Mouse (Mus musculus) Patski (cell line): ENCODE measurements around the gene Barhl2. TPM values are rescaled to one million over a fixed set of nuclear protein-coding genes. Genes with fewer than 3 reads are reported as not detected.

Experiments used
- ATAC-seq: fragments of 100-300 bp; one replicate; pipeline ENCODE4 v1.8.0; 2021
- CTCF ChIA-PET: fragments of 350-600 bp; sonication (Branson Sonifier 250); formaldehyde crosslinking; loops from one replicate; lab custom pipeline; 2022; ENCODE audit warnings: inconsistent platforms; lab: Charles Lee
- POLR2A ChIA-PET: fragments of 350-600 bp; sonication (Branson Sonifier 250); formaldehyde crosslinking; loops from one replicate; lab custom pipeline; 2022; ENCODE audit warnings: antibody characterized with exemption, inconsistent platforms; lab: Charles Lee
- DNase-seq: peaks from one replicate; pipeline ENCODE4 v3.0.0-alpha.2; 2011; ENCODE audit warnings: low read depth, low spot score
- H3K27me3 ChIP-seq: fragments of 371-371 bp; one replicate; pipeline ENCODE4 v1.5.1; 2021
- CTCF ChIP-seq: fragments of 100-300 bp; IDR thresholded peaks from one replicate; pipeline ENCODE4 v1.5.1; 2021
- in situ Hi-C: fragments of 300-500 bp; cut with MboI; formaldehyde crosslinking; loops from 3 replicates; pipeline ENCODE4 v1.11.1; 2018; ENCODE audit warnings: low pct_unique_long_range_greater_than_20kb, mixed read lengths
- polyA plus RNA-seq: library from polyadenylated mRNA; unstranded; gene quantifications from one replicate; pipeline ENCODE4 v1.2.3, GENCODE M21; 2021

Gene Barhl2
- polyA plus RNA-seq, 1 experiment from 2014 or later = not detected

- TF ChIP-seq CTCF = no peak
- POLR2A ChIA-PET = no interaction called here
- CTCF ChIA-PET = no interaction called here
- DNase-seq = no peak
- in situ Hi-C loops = no loop called here
- peaks cover 86% of the 10 kb centered on the region for H3K27me3 ChIP-seq
- no peak for ATAC-seq
Measured at GRCm38 (mm10) chr5:106455106-106455920, 2.7 kb downstream of the Barhl2 start.

- ChIA-PET CTCF (no interaction called here), POLR2A (no interaction called here)
- no peak for TF ChIP-seq CTCF
- DNase-seq (no peak), ATAC-seq (no peak)
- in situ Hi-C loops = no loop called here
- peaks cover 86% of the 10 kb centered on the region for H3K27me3 ChIP-seq
Measured at GRCm38 (mm10) chr5:106454411-106455105, 3.4 kb downstream of the Barhl2 start.

DNA sequence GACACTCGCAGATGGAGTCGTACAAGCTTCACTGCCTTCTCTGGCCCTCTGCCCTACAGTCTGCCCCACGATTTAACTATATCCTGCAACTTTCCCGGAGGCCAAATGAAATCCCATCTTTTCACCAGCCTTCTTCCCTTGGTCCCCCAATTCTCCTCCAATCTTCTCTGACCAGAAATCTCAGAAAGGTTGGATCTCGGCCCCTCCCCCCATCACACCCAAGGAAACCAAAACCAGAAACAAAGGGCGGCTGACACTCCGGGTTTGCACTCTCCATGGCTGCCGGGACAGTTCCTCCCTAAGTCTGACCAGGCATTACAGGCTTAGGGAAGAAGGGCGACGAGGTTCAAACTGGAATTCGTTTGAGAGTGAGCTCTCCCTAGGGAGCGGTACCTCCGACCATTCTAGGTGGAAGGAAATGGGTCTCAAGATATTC is 4.1 kb downstream of the Barhl2 start:
- CTCF ChIA-PET = no interaction called here
- no peak for TF ChIP-seq CTCF
- POLR2A ChIA-PET = no interaction called here
- no peak for DNase-seq
- ATAC-seq = no peak
- in situ Hi-C loops = no loop called here
- peaks cover 85% of the 10 kb centered on the region for H3K27me3 ChIP-seq

DNA sequence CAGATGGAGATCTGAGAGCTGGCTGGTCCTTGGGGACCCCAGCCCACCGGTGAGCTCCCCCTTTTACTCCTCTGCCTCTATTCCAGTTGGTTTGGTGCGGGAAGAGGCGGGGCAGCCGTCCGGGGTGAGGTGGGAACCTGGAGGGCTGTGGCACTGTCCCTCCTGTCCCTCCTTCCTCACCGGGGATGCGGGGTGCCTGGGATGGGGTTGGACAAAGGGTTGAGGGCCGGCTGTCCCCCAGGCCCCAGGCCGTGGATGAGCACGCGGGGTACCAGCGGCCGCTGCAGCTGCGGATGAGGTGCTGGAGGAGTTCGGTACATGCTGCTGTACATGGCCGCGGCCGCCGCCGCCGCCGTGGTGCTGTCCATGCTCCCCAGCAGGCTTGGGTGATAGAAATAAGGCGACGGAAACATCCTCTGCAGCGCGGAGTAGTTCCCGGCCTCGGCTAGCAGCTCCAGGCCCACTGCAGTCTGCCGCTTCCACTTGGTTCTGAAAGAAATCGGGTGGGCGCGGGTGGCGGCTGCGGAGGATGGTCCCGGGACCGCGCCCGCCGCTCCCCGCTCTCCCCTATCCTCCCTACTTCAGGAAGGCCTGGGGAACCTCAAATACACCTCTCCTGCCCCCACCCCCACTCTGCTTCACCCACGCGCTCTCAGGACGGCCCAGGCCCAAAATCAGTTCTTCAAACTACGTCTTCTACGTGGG is 4.6 kb downstream of the Barhl2 start:
- POLR2A ChIA-PET = no interaction called here
- DNase-seq = no peak
- TF ChIP-seq CTCF = no peak
- ATAC-seq = peak; percentile 23
- peaks cover 86% of the 10 kb centered on the region for H3K27me3 ChIP-seq
- CTCF ChIA-PET = no interaction called here
- in situ Hi-C loops = no loop called here

DNA sequence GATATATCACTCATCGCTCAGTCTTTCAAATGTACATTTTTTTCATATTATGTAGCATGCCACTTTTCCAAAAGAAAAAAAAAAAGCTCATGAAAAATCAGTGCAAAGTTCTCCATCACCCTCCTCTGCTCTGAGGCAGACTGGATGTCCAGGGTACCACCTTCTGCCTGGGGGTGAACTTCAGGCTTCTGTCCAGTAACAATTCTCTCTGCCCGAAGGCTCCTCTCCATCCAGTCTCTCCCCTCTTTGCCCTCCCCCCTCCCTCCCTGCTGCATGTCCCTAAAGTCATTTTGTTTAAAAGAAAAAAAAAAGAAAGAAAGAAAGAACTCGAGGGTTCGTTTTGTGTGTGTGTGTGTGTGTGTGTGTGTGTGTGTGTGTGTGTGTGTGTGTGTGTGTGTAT is 5.3 kb downstream of the Barhl2 start:
- DNase-seq = no peak
- no peak for ATAC-seq
- no peak for TF ChIP-seq CTCF
- CTCF ChIA-PET = no interaction called here
- H3K27me3 ChIP-seq = peaks cover 89% of the 10 kb centered on the region
- POLR2A ChIA-PET = no interaction called here
- in situ Hi-C loops = no loop called here

DNA sequence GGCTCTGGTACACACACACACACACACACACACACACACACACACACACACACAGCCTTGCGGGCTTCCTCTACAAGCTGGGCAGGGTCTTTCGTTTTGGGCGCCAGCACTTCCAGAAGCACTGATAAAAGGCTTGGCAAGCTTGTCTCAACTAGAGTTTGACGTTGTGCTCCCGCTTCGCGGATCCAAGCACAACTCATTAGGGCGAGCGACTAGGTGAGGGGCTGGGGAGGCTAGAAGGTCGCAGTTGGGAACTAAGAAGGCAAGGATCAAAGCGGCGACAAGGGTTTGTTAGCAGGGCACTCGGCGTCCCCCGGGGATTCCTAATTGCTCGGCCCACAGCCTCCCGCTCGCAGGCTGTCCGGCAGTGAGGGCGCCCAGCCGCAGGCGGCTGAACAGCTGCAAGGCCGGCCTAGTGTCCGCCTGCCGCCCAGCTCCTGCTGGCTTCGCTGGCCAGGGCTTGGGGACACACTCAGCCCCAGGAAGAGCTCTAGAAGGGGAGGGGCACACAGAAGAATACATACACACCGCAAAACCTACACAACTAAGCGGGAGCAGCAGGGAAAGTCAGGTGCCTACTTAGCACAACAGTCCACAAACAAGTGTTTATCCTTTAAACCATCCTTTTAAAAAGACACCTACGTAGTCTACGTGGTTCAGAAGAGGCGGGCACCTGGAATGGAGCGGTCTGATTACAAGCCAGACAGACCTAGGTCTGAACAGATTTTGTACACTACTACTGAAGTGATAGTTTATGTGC is 6.1 kb downstream of the Barhl2 start:
- ATAC-seq = no peak
- POLR2A ChIA-PET = no interaction called here
- no peak for DNase-seq

GRCm38 (mm10) chr5:106450426-106451160 is 7.4 kb downstream of the Barhl2 start:
- ChIA-PET CTCF (interaction anchor here (0.9 kb wide), 1 partner anchor 13 kb away, joined by 4 read pairs; no protein-coding TSS in a partner anchor), POLR2A (no interaction called here)
- no peak for TF ChIP-seq CTCF
- in situ Hi-C loops = no loop called here
- peaks cover 81% of the 10 kb centered on the region for H3K27me3 ChIP-seq
- DNase-seq (no peak), ATAC-seq (no peak)

More for the DNA sequence above, 6.1 kb downstream of the Barhl2 start:
- H3K27me3 ChIP-seq = peaks cover 89% of the 10 kb centered on the region
- CTCF ChIA-PET = no interaction called here
- in situ Hi-C loops = no loop called here
- no peak for TF ChIP-seq CTCF

GRCm38 (mm10) chr5:106449720-106450425 is 8.1 kb downstream of the Barhl2 start:
- no peak for ATAC-seq
- POLR2A ChIA-PET = no interaction called here
- peaks cover 79% of the 10 kb centered on the region for H3K27me3 ChIP-seq

GRCm38 (mm10) chr5:106448798-106449125 is 9.2 kb downstream of the Barhl2 start:
- no peak for TF ChIP-seq CTCF
- peaks cover 72% of the 10 kb centered on the region for H3K27me3 ChIP-seq
- CTCF ChIA-PET = interaction anchor here (1.5 kb wide), 1 partner anchor 15 kb away, joined by 3 read pairs; no protein-coding TSS in a partner anchor
- DNase-seq (no peak), ATAC-seq (peak; percentile 28)
- in situ Hi-C loops = no loop called here
- POLR2A ChIA-PET = no interaction called here

More at GRCm38 (mm10) chr5:106449720-106450425, 8.1 kb downstream of the Barhl2 start:
- CTCF ChIA-PET = interaction anchor here (0.9 to 1.5 kb wide), 2 partner anchors 12 to 14 kb away, joined by 3 to 4 read pairs; no protein-coding TSS in a partner anchor
- DNase-seq = no peak
- TF ChIP-seq CTCF = no peak
- in situ Hi-C loops = no loop called here
